Mouse (Mus musculus) B cell, adult 2 months (primary cell): ENCODE results near the gene Dusp2.

Experiments
- DNase-seq, 2 experiments: peaks; one replicate each; pipeline ENCODE4 v3.0.0; 2022

Dusp2 gene

DNA sequence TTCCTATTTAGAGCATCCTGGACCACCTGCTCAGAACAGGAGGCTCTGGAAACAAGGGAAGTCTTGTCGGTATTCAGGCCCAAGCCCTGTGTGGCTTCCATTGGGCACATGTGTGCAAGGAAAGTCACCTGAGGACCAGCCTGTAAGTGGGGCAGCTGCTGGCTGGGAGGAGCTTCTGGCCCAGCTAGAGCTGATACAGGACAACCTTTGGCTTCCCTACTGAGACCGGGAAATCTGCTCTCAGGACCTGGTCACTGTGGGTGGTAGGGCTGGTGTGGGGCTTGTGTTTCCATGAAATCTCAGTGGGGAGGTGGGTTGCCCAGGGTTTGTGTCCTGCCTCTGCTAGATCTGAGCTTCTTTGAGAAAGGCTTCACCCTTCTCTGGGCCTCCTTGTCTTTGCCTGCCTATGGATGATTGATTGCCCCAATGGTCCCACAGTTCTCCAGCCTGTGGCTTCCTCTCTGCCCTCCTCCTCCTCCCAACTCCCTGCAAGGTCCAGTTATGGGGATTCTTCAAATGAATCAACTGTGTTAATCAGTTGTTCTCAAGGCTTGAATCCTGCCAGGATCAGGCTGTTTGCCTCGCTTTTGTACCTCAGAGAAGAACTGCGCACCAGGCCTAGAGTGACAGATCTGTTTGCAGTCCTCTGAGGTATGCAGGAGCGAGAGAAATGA is 33.9 kb downstream of the Dusp2 start:
- no peak for DNase-seq

- DNase-seq, result no peak
These were observed 34.9 kb downstream of the Dusp2 start for GRCm38 (mm10) chr2:127370561-127371483.

GRCm38 (mm10) chr2:127371484-127371861 is 35.5 kb downstream of the Dusp2 start:
- no peak for DNase-seq

- no peak for DNase-seq
These were observed 36.1 kb downstream of the Dusp2 start for GRCm38 (mm10) chr2:127372082-127372481.

GRCm38 (mm10) chr2:127374131-127374530 is 38.2 kb downstream of the Dusp2 start:
- DNase-seq, result no peak

- DNase-seq, result no peak
These were observed 39.1 kb downstream of the Dusp2 start for GRCm38 (mm10) chr2:127375087-127375486.

GRCm38 (mm10) chr2:127375759-127376341 is 39.9 kb downstream of the Dusp2 start:
- DNase-seq, result peak; percentile 53 to 55

DNA sequence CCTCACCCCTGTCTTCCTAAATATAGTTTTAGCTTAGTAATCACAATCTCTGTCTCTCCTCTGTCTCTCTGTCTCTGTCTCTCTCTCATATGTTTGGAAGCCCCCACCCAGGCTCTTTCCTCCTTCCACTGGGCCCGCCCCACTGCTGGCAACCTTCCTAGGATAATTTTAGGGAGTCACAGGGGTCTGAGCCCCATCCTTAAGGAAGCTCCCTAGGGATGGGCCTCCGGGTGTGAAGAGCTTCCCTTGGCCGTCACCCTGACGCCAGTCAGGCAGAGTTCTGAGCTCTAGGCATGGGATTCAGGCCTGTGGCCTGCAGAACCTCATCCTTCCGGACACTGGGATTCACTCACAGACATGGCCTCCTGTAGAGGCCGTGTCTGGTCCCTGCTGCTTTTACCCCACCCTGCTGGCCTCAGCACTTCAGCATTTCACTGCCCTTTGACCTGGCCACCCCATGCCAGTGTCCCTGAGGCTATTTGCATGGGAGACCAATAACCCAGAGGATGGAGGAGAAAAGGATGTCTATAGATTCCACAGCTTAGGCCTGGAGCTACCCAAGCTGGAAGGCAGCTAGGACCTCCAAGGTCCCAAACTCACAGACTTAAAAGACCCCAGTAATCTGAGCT is 40.6 kb downstream of the Dusp2 start:
- DNase-seq, result no peak

DNA sequence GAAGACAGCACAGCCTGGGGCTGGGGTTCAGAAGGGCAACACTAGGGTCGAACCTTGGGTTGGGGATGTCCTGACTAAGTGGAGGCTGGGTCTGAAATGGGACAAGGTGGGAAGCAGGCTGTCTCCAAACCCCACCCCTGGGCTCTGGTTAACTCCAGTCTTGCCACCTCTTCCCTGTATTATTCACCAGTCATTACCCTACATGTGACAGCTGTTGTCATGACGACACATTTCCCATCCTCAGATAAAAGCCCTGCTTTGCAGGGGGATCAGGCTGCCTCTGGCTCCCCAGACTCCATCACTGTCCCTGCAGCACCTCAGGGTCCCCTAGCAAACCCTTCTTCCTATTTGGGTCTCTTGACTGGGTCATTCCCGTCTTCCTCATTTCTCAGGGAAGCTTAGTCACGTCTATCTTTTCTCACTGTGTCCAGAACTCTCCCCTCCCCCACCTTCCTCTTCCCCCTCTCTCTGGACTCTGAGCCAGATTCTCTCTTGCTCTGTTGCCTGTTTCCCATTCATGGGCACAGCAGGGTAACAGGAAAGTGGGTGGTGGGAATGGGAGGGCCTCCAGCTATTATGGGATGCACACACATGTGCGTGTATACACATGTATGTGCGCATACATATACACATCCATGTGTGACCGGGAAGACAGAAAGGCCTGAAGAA is 42.1 kb downstream of the Dusp2 start:
- DNase-seq, result no peak

GRCm38 (mm10) chr2:127378611-127378990 is 42.6 kb downstream of the Dusp2 start:
- DNase-seq, result no peak

GRCm38 (mm10) chr2:127379250-127379649 is 43.3 kb downstream of the Dusp2 start:
- DNase-seq, result no peak

DNA sequence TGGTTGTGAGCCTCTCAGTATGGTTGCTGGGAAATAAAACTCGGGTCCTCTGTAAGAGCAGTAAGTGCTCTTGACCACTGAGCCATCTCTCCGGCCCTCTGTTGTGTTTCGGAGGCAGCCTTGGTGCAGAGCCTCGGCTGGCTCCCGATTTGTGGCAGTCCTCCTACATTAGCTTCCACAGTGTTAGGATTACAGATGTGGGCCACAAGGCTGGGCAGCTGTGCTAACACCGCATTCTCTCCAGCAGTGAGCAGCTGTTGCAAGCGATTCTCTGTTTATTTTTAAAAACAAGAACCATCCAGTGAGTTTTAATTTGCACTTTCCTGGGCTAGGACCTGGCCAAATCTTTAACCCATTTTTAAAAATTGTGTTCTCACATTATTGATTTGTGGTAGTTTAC is 47.9 kb downstream of the Dusp2 start:
- DNase-seq, result no peak

GRCm38 (mm10) chr2:127387521-127387920 is 51.6 kb downstream of the Dusp2 start:
- DNase-seq, result no peak
